Mouse (Mus musculus) liver, embryonic 12.5 days (tissue): Measurements from ENCODE around the gene Cnpy4. TPM values are rescaled to one million over a fixed set of nuclear protein-coding genes. Genes with fewer than 3 reads are reported as not detected.

ENCODE experiments used
- microRNA counts: library from miRNA; unstranded; fragments of <30 nt; microRNA quantifications from one replicate; lab custom pipeline; 2017
- microRNA-seq: library from miRNA; unstranded; fragments of <30 nt; microRNA quantifications from one replicate; pipeline ENCODE4, GENCODE M21; 2017
- polyA plus RNA-seq: library from polyadenylated mRNA; unstranded; fragments of >200 nt; fragmentation: Nextera tagmentation; extraction: Ambion mirVana; gene quantifications from 2 replicates; pipeline ENCODE4 v1.2.1, GENCODE M21; 2016

Gene Cnpy4
- polyA plus RNA-seq, 1 experiment from 2014 or later: 21.3 TPM

MicroRNA genes within 50 kb of the gene (microRNA counts, 519-probe panel; counts per million panel counts)
- 5,348 counts per million, percentile 87 among the panel's probes with 10 or more counts for microRNA mmu-miR-106b (lab: Ali Mortazavi, UCI)
- microRNA mmu-miR-25 (lab: Ali Mortazavi, UCI): 8,149 counts per million, percentile 99 among the panel's probes with 10 or more counts
- microRNA mmu-miR-93 (lab: Ali Mortazavi, UCI): 6,088 counts per million, percentile 92 among the panel's probes with 10 or more counts

Small RNA genes within 50 kb of the gene (microRNA-seq; reads per million reads assigned to microRNA genes)
- gene Mir106b (13,254 reads per million, percentile 95 among the genes with 10 or more reads in this experiment), gene Mir25 (1,463 reads per million, percentile 78 among the genes with 10 or more reads in this experiment), gene Mir93 (23,269 reads per million, percentile 97 among the genes with 10 or more reads in this experiment)

Other genes starting within 250 kb of the Cnpy4 start
- not detected in 2 replicates for gene Gjc3, start 224.4 kb upstream of the Cnpy4 start, polyA plus RNA-seq
- gene Azgp1, start 206.0 kb upstream of the Cnpy4 start, polyA plus RNA-seq: not detected in 2 replicates
- gene Smok3a, start 166.2 kb upstream of the Cnpy4 start, polyA plus RNA-seq: not detected in 2 replicates
- gene Smok3b, start 166.1 kb upstream of the Cnpy4 start, polyA plus RNA-seq: not detected in 2 replicates
- gene Smok3c, start 134.3 kb upstream of the Cnpy4 start, polyA plus RNA-seq: not detected in 2 replicates
- gene Zkscan1, start 102.4 kb upstream of the Cnpy4 start, polyA plus RNA-seq: 7.3 and 8.2 TPM in 2 replicates
- gene Zscan21, start 70.6 kb upstream of the Cnpy4 start, polyA plus RNA-seq: 19.0 and 19.6 TPM in 2 replicates
- gene Zfp113, start 31.7 kb upstream of the Cnpy4 start, polyA plus RNA-seq: 4.8 and 5.7 TPM in 2 replicates
- 181 and 191 TPM in 2 replicates for gene Cops6, start 26.4 kb upstream of the Cnpy4 start, polyA plus RNA-seq
- gene Ap4m1, start 15.5 kb upstream of the Cnpy4 start, polyA plus RNA-seq: 7.9 and 8.3 TPM in 2 replicates
- 268 and 271 TPM in 2 replicates for gene Mcm7, start 15.1 kb upstream of the Cnpy4 start, polyA plus RNA-seq
- 58.0 and 58.2 TPM in 2 replicates for gene Taf6, start within 50 bp of the Cnpy4 start, polyA plus RNA-seq
- gene Mblac1, start 6.8 kb downstream of the Cnpy4 start, polyA plus RNA-seq: 4.3 TPM in 2 replicates
- not detected in 2 replicates for gene Nxpe5, start 38.4 kb downstream of the Cnpy4 start, polyA plus RNA-seq
- 31.3 and 31.8 TPM in 2 replicates for gene Lamtor4, start 68.0 kb downstream of the Cnpy4 start, polyA plus RNA-seq
- gene BC037034, start 76.5 kb downstream of the Cnpy4 start, polyA plus RNA-seq: 8.7 and 8.9 TPM in 2 replicates
- gene Gal3st4, start 85.4 kb downstream of the Cnpy4 start, polyA plus RNA-seq: 0.18 and 0.32 TPM in 2 replicates
- gene Gm43720, start 92.5 kb downstream of the Cnpy4 start, polyA plus RNA-seq: 0.04 TPM in 1 of 2 replicates, not detected in the other
- 2.4 and 2.5 TPM in 2 replicates for gene Gpc2, start 92.5 kb downstream of the Cnpy4 start, polyA plus RNA-seq
- 3.1 and 3.9 TPM in 2 replicates for gene Stag3, start 92.8 kb downstream of the Cnpy4 start, polyA plus RNA-seq
- 0.23 and 0.41 TPM in 2 replicates for gene Pvrig, start 154.5 kb downstream of the Cnpy4 start, polyA plus RNA-seq